In the genomic region with DNA sequence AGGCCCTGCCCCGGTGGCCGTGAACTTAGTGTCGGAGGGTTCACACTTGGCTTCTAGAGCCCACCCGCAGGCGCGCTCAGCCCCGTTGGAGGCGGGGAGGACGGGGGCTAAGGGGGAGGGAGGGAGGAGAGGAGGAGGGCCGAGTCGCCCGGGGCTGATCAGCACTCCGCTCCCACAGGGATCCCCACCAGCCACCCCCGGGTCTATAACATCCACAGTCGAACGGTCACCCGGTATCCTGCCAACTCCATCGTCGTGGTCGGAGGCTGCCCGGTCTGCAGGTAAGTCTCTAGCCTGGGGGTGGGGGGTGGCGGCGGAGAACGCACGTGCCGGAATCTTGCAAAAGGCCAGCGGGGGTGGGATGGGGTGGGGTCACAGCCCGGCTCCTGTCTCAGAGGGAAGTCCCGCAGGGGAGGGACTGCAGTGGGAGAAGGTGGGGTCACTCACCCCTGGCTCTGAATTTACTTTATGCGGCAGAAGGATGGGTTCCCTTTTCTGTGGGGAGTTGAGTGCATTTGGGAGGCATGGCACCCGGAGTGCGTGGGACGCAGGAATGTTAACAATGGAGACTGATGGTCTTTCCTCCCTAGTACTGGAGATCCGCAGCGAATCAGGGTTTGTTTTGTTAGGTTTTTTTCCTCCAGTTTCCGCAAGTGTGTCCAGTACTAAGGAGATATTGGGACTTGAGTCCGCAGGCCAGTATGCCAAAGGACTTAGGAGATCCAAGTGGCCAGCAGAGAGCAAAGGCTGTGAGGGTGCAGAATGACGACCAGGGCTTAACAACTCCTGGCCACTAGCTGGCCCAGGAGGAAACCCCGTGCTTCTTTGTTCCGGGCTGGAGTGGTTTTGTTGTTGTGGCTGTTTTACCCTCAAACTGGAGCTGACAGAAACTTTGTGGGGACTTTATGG, we compare ENCODE assay signal across 8 mouse cellular contexts. TPM values are rescaled to one million over a fixed set of nuclear protein-coding genes. Genes with fewer than 3 reads are reported as not detected.
DNase-seq lines count a peak whose midpoint lies in the region; ATAC-seq lines count a peak whose summit lies in the region.

No protein-coding gene starts in this region.

- under 1% methylated on average over 40 of the region's 40 CpGs for WGBS in embryonic facial prominence, embryonic 10.5 days
- WGBS in heart, embryonic 10.5 days = under 1% methylated on average over 39 of the region's 40 CpGs
- WGBS in liver, embryonic 16.5 days (ENCODE audit: insufficient replicate concordance) = under 1% methylated on average over 35 of the region's 40 CpGs
- under 1% methylated on average over 40 of the region's 40 CpGs for WGBS in stomach, embryonic 16.5 days

- peak overlapping the region; percentile 95 for H3K4me3 ChIP-seq in embryonic facial prominence, embryonic 10.5 days
- H3K4me3 ChIP-seq in heart, embryonic 10.5 days = peak overlapping the region; percentile 97
- peak overlapping the region; percentile 86 for H3K4me3 ChIP-seq in liver, embryonic 16.5 days (ENCODE audit: low read depth, low read length)
- peak overlapping the region; percentile 94 for H3K4me3 ChIP-seq in stomach, embryonic 16.5 days (replicated peaks; ENCODE audit: low read length)

- H3K27ac ChIP-seq in embryonic facial prominence, embryonic 10.5 days (replicated peaks) = peak overlapping the region; percentile 98
- H3K27ac ChIP-seq in heart, embryonic 10.5 days = peak overlapping the region; percentile 99
- H3K27ac ChIP-seq in liver, embryonic 16.5 days (ENCODE audit: low read length) = peak overlapping the region; percentile 77
- H3K27ac ChIP-seq in stomach, embryonic 16.5 days (ENCODE audit: low read length) = peak overlapping the region; percentile 96

- H3K27me3 ChIP-seq in embryonic facial prominence, embryonic 10.5 days (replicated peaks; ENCODE audit: low read depth, poor library complexity, severe bottlenecking) = no peaks in the 10 kb centered on the region
- H3K27me3 ChIP-seq in heart, embryonic 10.5 days (ENCODE audit: insufficient read depth, poor library complexity, severe bottlenecking) = no peaks in the 10 kb centered on the region
- peaks cover 6% of the 10 kb centered on the region; the same call in 1 of the 2 replicates for H3K27me3 ChIP-seq in liver, embryonic 16.5 days (ENCODE audit: control insufficient read depth, insufficient read depth, low read depth, low read length)
- no peaks in the 10 kb centered on the region for H3K27me3 ChIP-seq in stomach, embryonic 16.5 days (ENCODE audit: control insufficient read depth, insufficient read depth, low read length)

- peaks cover 37% of the 10 kb centered on the region for H3K36me3 ChIP-seq in embryonic facial prominence, embryonic 10.5 days (replicated peaks)
- H3K36me3 ChIP-seq in heart, embryonic 10.5 days = peaks cover 21% of the 10 kb centered on the region
- H3K36me3 ChIP-seq in liver, embryonic 16.5 days (ENCODE audit: control insufficient read depth, insufficient read depth) = no peaks in the 10 kb centered on the region
- no peaks in the 10 kb centered on the region for H3K36me3 ChIP-seq in stomach, embryonic 16.5 days (ENCODE audit: control insufficient read depth, insufficient read depth, low read length)

- DNase-seq in 3T3-L1 (ENCODE audit: low read depth, low spot score) = peak; percentile 76
- DNase-seq in adrenal gland, adult (ENCODE audit: inconsistent age in 2 of 2, low spot score in 1 of 2) = peak; percentile 69 to 86
- DNase-seq in embryonic facial prominence, embryonic 10.5 days (ENCODE audit: low spot score) = peak; percentile 83
- DNase-seq in heart, embryonic 10.5 days (ENCODE audit: low spot score) = peak; percentile 87
- peak; percentile 57 for DNase-seq in kidney, adult 8-10 months
- peak; percentile 79 for DNase-seq in neural tube, embryonic 10.5 days (ENCODE audit: extremely low spot score, low spot score)

- peaks cover 54% of the 10 kb centered on the region for H3K4me1 ChIP-seq in embryonic facial prominence, embryonic 10.5 days
- peaks cover 49% of the 10 kb centered on the region for H3K4me1 ChIP-seq in heart, embryonic 10.5 days
- peaks cover 37% of the 10 kb centered on the region for H3K4me1 ChIP-seq in liver, embryonic 16.5 days (ENCODE audit: control insufficient read depth, low read depth, low read length)
- H3K4me1 ChIP-seq in stomach, embryonic 16.5 days (ENCODE audit: control insufficient read depth, insufficient read depth, low read length) = peaks cover 44% of the 10 kb centered on the region

- peak overlapping the region; percentile 93 for H3K9ac ChIP-seq in liver, embryonic 16.5 days (ENCODE audit: low read depth, low read length)
- peak overlapping the region; percentile 98 for H3K9ac ChIP-seq in stomach, embryonic 16.5 days (ENCODE audit: low read length)

- H3K9me3 ChIP-seq in embryonic facial prominence, embryonic 10.5 days = no peaks in the 10 kb centered on the region
- no peaks in the 10 kb centered on the region for H3K9me3 ChIP-seq in heart, embryonic 10.5 days
- no peaks in the 10 kb centered on the region for H3K9me3 ChIP-seq in liver, embryonic 16.5 days (replicated peaks; ENCODE audit: control insufficient read depth, low read length)
- no peaks in the 10 kb centered on the region for H3K9me3 ChIP-seq in stomach, embryonic 16.5 days (replicated peaks; ENCODE audit: control insufficient read depth, low read length)

- peak; percentile 17; the same call in 1 of the 2 replicates for ATAC-seq in liver, embryonic 16.5 days (ENCODE audit: low read depth)
- peak; percentile 34 for ATAC-seq in stomach, embryonic 16.5 days (ENCODE audit: insufficient read depth, low FRiP score)

- H3K4me2 ChIP-seq in liver, embryonic 16.5 days (ENCODE audit: low read depth, low read length) = peak overlapping the region; percentile 100
- peak overlapping the region; percentile 82 for H3K4me2 ChIP-seq in stomach, embryonic 16.5 days (ENCODE audit: low read depth, low read length)

RNA-seq across cellular contexts. Expression of a gene that starts 11.6 kb away (rescaled TPM):
- 119 and 124 TPM in 2 replicates for polyA plus RNA-seq in embryonic facial prominence, embryonic 10.5 days (2016; fragmentation: Nextera tagmentation; extraction: Ambion mirVana)
- polyA plus RNA-seq in heart, embryonic 10.5 days (2016; fragmentation: Nextera tagmentation; extraction: Ambion mirVana) = 104 and 110 TPM in 2 replicates
- 20.6 and 21.8 TPM in 2 replicates for polyA plus RNA-seq in liver, embryonic 16.5 days (2015; fragmentation: Nextera tagmentation; extraction: Ambion mirVana)
- 88.0 and 93.6 TPM in 2 replicates for polyA plus RNA-seq in stomach, embryonic 16.5 days (2015; fragmentation: Nextera tagmentation; extraction: Ambion mirVana)

RNA-seq across cellular contexts. Expression of a gene that starts 32.5 kb away (rescaled TPM):
- 19.3 and 21.1 TPM in 2 replicates for polyA plus RNA-seq in embryonic facial prominence, embryonic 10.5 days (2016; fragmentation: Nextera tagmentation; extraction: Ambion mirVana)
- polyA plus RNA-seq in heart, embryonic 10.5 days (2016; fragmentation: Nextera tagmentation; extraction: Ambion mirVana) = 15.1 and 18.7 TPM in 2 replicates
- 3.1 and 3.2 TPM in 2 replicates for polyA plus RNA-seq in liver, embryonic 16.5 days (2015; fragmentation: Nextera tagmentation; extraction: Ambion mirVana)
- 24.7 and 25.4 TPM in 2 replicates for polyA plus RNA-seq in stomach, embryonic 16.5 days (2015; fragmentation: Nextera tagmentation; extraction: Ambion mirVana)

Comparison
In these comparisons a context has a peak if more than half of its experiments do, and no peak if none do; other contexts are left out.
1. Peak in every context shown above with its lines: DNase-seq, ATAC-seq, H3K4me3 ChIP-seq and H3K27ac ChIP-seq.